Mouse (Mus musculus) olfactory bulb, adult 2 months (tissue): ENCODE results near the gene Ubqlnl.

Experiments
- CTCF ChIP-seq: fragments of 200-500 bp; IDR thresholded peaks from 2 replicates; pipeline ENCODE4 v1.5.1; 2012; ENCODE audit warnings: low read depth, mild to moderate bottlenecking, low read length, moderate library complexity; ENCODE audit not compliant: insufficient read depth
- POLR2A ChIP-seq: fragments of 200-500 bp; IDR thresholded peaks from 2 replicates; pipeline ENCODE4 v1.6.1; 2012; ENCODE audit warnings: mild to moderate bottlenecking, low read depth, low read length, moderate library complexity; ENCODE audit not compliant: insufficient read depth

- TF ChIP-seq CTCF, result no peak
- TF ChIP-seq POLR2A, result no peak
Measured at GRCm38 (mm10) chr7:104191275-104191674, 40.9 kb upstream of the Ubqlnl start.
